Mouse (Mus musculus): ENCODE data around the gene Sorbs2. TPM values are rescaled to one million over a fixed set of nuclear protein-coding genes. Genes with fewer than 3 reads are reported as not detected.
A peak's percentile ranks its signal among the peaks of the same experiment; 100 is the strongest.

Gene Sorbs2
- total RNA-seq, 2 experiments from 2014 or later: 69.1 to 83.1 TPM

- DNase-seq: no peak
These were observed 248.4 kb downstream of the Sorbs2 start for GRCm38 (mm10) chr8:45755972-45756371.

GRCm38 (mm10) chr8:45760622-45761021 is 253.0 kb downstream of the Sorbs2 start:
- no peak for DNase-seq

GRCm38 (mm10) chr8:45761053-45761452 is 253.5 kb downstream of the Sorbs2 start:
- DNase-seq: no peak

GRCm38 (mm10) chr8:45762982-45763689 is 255.5 kb downstream of the Sorbs2 start:
- DNase-seq: no peak

- DNase-seq: peak; percentile 66
These were observed 256.2 kb downstream of the Sorbs2 start for GRCm38 (mm10) chr8:45763690-45764342.

- no peak for DNase-seq
These were observed 258.6 kb downstream of the Sorbs2 start for GRCm38 (mm10) chr8:45766138-45766537.

GRCm38 (mm10) chr8:45774841-45775240 is 267.3 kb downstream of the Sorbs2 start:
- no peak for DNase-seq

GRCm38 (mm10) chr8:45775481-45775880 is 267.9 kb downstream of the Sorbs2 start:
- no peak for DNase-seq

GRCm38 (mm10) chr8:45776366-45776765 is 268.8 kb downstream of the Sorbs2 start:
- DNase-seq: peak; percentile 53

- no peak for DNase-seq
These were observed 269.4 kb downstream of the Sorbs2 start for GRCm38 (mm10) chr8:45776977-45777376.

- peak; percentile 43 for DNase-seq
These were observed 273.0 kb downstream of the Sorbs2 start for GRCm38 (mm10) chr8:45780585-45780984.

GRCm38 (mm10) chr8:45788610-45789009 is 281.0 kb downstream of the Sorbs2 start:
- no peak for DNase-seq

- peak; percentile 12 for DNase-seq
These were observed 287.3 kb downstream of the Sorbs2 start for GRCm38 (mm10) chr8:45794847-45795246.

- peak; percentile 47 for DNase-seq
These were observed 288.7 kb downstream of the Sorbs2 start for GRCm38 (mm10) chr8:45796331-45796740.

GRCm38 (mm10) chr8:45799517-45799916 is 291.9 kb downstream of the Sorbs2 start:
- no peak for DNase-seq

GRCm38 (mm10) chr8:45808597-45808996 is 301.0 kb downstream of the Sorbs2 start:
- no peak for DNase-seq

GRCm38 (mm10) chr8:45816765-45817426 is 309.3 kb downstream of the Sorbs2 start:
- DNase-seq: peak; percentile 71

- no peak for DNase-seq
These were observed 314.1 kb downstream of the Sorbs2 start for GRCm38 (mm10) chr8:45821650-45822049.

GRCm38 (mm10) chr8:45829985-45830548 is 322.5 kb downstream of the Sorbs2 start:
- DNase-seq: no peak

- no peak for DNase-seq
These were observed 326.3 kb downstream of the Sorbs2 start for GRCm38 (mm10) chr8:45833896-45834295.

GRCm38 (mm10) chr8:45843306-45843705 is 335.7 kb downstream of the Sorbs2 start:
- no peak for DNase-seq

GRCm38 (mm10) chr8:45844097-45844885 is 336.7 kb downstream of the Sorbs2 start:
- DNase-seq: no peak
